Mouse (Mus musculus) retina, embryonic 14.5 days (tissue): ENCODE measurements around the gene Tbc1d7.

ENCODE experiments used
- DNase-seq: peaks from one replicate; pipeline ENCODE4 v3.0.0-alpha.2; 2015; ENCODE audit warnings: low spot score

The Tbc1d7 gene

DNA sequence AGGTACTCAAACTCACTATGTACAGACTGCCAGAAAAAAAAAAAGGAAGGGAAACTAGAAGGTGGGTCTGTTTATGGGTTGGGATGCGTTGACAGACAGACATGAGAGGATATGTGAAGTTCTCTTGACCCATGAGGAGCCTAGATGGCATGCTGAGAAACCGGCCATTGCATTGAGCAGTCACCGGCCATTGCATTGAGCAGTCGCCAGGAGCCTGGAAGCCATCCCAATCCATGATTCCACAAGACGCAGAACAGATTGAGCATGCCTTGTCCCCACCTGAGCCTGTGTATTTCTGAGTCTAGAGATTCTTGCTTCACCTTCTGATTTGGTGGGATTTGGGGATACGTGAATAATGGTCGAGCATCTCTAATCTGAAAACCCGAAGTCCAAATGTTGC is 22.6 kb upstream of the Tbc1d7 start:
- DNase-seq = no peak

DNA sequence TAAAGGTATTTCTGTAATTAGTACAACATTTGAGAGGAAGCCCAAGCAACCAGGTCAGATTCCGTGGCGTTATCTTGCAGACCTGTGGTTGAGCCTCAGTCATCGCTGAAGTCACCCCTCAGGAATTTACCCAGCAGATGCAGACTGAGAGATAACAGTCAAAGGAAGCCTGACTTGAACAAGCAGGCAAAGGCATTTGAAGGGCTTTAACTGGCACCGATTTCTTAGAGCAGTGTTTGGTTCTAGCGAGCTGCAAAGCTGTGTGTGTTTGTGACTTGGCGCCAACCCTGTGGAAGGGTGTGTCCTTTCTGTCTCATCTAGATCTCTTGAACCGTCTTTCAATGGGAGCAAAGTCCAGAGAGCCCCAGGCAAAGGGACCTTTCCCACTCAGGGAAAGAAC is 22.0 kb upstream of the Tbc1d7 start:
- DNase-seq = no peak

DNA sequence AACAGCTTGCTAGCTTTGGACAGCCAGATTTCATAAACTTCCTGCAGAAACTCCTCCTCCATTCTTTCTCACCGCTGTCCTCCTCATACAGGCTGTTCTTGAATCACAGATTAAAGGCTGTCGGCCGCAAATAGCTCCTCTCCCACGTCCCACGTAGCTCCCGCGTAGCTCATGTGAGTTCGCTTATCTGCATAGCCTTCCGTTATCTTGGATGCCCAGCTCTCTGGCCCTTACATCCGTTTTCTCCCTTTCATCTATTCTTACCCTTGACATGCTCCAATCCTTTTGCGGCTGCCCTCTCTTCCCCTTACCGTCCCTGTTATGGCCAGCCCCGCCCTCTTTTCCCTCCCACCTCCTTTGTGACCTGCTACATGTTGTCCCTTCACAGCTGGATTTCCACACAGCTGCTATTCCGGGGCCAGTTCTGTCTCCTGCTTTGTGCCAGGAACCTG is 20.5 kb upstream of the Tbc1d7 start:
- no peak for DNase-seq

DNA sequence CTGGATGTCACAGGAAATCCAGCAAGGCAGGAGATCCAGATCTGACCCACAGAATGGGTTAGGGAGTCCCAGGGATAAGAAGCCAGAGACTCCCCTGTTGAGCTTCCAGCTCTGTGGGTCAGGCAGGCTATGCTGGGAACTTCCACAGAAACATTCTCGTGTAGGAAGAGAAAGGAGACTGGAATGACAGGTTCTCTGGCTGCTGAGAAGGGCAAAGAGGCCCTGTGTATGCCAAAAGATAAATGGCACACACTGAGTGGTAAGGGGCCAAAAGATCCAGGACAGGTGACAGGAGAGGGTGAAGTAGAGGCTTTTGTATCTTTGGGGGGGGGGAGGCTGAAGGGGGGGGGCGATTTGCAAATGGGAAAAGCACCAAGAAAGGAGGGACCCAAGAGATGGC is 20.0 kb upstream of the Tbc1d7 start:
- no peak for DNase-seq

DNA sequence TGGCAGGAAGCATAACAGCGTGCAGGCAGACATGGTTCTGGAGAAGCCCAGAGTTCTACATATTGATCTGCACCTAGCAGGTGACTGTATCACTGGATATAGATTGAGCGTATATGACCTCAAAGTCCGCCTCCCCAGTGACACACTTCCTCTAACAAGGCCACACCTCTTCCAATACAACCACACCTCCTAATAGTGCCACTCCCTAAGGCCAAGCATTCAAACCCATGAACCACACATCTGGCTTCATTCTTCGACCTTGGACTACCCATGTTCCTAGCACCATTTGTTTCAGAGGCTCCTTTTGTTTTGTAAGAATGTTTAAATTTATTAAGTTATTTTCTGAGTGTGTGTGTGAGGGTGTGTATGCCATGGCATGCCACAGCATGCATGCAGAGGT is 16.4 kb upstream of the Tbc1d7 start:
- no peak for DNase-seq

DNA sequence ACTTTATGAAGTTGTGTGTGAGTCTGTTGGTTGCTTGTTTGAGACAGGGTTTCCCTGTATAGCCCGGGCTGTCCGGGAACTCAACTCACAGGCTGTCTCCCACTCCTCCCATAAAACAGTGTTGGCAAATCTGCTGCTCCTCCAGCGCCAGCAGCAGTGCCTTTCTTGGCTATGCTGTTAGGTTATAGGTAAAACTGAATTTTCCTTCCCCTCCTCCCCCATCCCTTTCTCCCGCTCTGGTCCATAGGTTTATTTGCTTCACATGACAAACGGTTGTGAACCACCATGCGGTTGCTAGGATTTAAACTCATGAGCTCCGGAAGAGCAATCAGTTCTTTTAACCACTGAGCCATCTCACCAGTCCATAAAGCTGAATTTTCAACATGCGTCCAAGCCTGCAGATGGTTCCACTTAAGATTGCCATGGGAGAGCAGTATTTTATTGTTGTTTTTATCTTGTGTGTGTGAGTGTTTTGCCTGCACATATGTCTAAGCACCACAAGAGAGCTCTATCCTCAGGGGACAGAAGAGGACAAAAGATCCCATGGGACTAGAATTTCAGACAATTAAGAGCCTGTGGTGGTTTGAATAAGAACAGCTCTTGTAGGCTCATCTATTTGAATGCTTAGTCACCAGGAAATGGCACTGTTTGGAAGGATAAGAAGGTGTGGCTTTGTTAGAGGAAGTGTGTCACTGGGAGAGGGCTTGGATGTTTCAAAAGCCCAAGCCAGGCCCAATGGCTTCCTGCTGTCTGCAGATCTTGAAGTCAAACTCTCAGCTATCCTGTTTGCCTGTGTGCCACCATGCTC is 12.2 kb upstream of the Tbc1d7 start:
- peak; percentile 49 for DNase-seq

DNA sequence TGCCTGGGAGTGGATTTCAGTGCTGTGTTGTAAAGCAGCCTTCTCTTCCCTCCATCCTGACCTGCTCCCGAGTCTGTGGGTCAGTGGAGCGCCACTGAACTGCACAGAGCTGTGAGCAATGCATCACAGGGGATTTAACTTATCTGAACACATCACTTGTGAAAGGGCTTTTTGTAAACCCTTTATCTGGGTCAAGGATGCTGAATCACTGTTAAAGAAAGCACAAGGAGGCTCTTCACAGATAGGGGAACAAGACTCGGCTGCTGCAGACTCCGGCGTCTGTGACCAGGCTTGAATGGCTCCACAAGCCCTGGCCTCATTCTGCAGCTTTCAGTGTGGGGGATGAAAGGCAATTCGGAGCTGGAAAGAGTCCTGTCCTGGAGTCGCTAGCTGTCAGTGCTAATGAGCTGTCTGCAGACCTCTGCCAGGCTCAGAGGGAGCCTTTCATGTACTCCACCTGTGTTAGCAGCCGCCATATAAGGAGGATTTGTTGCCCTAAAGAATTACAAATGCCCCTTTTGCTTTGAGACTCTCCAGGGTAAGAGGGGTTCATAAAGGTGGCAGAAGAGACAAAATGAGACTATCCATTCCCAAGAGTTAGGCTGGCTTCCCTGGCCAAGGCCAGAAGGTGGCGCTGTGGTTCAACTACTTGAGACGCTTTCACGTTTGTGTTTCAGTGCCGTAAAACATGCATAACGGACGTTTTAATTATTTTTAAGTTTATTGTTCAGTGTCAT is 11.3 kb upstream of the Tbc1d7 start:
- DNase-seq = peak; percentile 94

DNA sequence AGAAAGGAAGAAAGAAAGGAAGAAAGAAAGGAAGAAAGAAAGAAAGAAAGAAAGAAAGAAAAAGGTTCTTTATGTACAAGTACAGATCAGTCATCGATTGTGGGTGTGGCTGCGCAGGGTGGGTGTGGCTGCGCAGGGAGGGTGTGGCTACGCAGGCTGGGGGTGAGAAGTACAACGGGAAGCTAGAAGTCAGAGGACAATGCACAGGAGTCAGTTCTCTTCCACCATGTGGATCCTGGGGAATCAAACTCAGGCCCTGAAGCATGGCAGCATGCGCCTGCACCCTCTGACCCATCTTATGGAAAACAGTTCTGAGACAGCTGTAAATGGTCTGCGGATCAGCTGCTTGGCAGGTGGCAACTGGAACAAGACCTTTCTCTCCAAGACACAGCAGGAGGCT is 9.8 kb upstream of the Tbc1d7 start:
- DNase-seq = no peak

DNA sequence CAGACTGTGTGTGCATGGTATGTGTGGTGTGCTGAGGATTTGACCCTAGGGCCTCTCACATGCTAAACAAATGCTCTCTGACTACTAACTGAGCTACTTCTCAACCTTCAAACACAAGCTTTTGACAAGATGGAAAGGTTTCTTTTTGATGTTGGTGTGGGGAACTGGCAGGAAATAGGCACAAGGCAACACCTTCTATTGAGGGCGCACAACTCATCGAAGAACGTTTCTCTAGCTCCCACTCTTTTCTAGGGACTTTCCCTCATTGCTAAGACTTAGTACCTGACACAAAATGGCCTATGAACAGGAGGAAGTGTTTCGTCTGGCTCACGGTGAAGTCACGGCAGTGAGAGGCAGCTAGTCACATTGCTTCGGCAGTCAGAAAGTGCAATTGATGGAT is 6.0 kb upstream of the Tbc1d7 start:
- no peak for DNase-seq

DNA sequence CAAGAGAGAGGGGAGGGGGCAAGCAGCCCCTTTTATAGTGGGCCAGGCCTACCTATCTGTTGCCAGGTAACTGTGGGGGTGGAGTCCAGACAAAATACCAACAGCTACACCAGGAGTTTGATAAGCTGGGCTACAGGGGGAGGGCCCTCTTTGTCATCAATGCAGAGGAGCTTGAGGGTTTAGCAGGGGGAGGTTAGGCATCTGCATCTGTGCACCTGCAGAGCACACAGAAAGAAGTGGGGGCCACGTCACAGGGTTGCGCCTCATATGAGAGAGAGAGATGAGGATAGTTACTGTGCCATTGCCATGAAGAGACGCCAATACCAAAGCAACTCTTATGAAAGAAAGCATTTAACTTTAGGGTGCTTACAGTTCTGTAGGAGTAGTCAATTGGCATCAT is 5.4 kb upstream of the Tbc1d7 start:
- DNase-seq = no peak

DNA sequence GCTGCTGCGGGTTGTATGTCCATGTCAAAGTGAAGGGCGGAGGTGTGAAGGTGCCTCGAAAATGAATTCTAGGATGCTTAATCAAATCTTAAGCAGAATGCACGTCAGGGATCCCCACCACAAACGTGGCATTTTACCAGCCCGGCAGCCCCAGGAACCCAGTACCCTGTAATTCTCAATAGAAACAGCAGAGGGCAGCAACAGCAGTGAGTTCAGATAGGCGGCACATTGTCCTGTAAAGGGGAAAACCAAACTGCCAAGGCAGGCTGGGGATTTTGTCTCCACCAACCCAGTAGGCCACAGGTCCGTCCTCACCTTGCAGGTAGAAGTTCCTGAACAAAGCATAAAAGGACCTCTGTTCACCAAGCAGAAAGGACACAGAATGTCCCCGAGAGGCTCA is 2.0 kb upstream of the Tbc1d7 start:
- peak; percentile 90 for DNase-seq

DNA sequence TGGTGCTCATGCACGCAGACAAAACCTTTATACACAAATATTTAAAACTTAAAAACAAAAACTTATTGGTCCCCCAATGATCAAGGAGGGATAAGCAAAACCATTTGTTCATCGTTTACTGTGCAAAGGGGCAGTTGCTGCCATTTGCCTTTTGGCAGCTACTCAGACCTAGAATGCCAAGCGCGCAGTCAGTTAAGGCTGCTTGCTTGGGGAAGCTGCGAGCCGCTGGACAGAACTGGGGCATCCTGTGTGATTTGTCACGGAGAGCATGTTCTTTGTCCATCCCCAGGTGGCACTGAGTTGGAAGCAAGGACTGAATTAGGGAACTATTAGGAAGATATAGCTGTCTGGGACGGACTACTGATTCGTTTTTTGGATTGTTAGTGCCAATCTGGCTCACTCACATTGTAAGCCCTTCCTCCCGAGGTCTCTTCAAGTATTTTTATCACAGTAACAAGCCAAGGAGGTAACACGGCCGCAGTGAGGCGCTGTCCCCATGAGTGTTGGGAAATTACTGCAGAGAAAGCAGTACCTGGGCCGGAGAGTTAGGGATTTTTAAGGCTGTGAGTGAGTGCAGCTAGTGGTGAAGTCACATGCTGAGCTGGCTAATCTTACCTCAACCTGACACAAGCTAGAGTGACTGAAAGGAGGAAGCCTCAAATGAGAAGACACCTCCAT is 874 bp upstream of the Tbc1d7 start:
- peak; percentile 30 for DNase-seq

DNA sequence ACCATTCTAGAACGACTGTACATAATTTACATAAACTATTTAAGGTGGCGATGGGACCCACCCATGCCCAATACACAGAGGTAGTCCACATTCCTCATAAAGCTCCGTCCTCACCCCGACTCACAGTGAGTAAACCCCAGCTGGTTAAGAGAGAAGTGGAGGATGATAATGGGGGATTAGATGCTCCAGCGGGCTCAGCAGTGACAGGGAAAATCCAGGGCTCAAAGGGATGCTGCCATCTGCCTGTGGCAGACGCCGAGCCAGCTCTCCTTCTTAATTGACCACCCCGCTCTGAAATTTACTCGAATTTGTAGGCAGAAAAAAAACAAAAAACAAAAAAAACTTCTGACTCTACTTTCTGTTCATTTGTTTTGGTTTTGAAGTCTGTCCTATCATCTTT is 3.6 kb downstream of the Tbc1d7 start:
- peak; percentile 35 for DNase-seq

DNA sequence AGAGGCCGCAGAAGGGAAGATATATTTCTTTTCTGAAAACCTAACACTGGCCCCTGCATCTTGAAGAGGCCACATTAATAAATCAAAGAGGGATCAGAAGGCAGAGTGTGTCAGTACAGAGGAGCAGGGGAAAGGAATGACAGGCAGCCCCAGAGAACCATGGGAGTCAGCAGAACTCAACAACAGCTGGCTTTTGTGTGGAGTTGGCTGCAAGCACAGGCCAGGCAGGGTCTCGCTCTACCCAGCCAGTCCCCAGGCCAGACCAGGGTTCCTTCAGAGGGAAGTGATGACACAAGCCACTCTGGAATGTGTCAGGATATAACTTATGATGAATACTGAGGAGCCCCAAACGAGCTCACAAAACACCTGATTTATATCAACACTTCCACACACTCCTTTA is 11.9 kb downstream of the Tbc1d7 start:
- no peak for DNase-seq

DNA sequence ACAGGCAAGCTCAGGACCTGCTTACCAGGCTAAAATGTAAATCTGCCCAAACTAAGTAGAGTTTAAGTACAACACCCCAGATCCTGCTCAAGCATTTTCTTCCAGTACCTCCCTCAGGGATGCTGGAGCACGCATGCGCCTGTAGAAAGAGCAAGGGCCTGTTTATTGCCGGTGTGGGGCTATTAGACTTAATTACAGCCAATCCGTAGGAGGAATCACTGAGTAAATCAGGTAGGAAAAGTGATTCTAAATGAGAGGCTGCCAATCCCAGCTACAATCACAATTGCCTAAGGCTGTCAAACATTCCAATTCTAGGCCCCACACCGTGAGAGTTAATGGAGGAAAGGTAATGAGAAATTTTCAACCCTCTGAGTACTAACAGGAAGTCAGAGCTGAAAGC is 13.0 kb downstream of the Tbc1d7 start:
- DNase-seq = no peak

DNA sequence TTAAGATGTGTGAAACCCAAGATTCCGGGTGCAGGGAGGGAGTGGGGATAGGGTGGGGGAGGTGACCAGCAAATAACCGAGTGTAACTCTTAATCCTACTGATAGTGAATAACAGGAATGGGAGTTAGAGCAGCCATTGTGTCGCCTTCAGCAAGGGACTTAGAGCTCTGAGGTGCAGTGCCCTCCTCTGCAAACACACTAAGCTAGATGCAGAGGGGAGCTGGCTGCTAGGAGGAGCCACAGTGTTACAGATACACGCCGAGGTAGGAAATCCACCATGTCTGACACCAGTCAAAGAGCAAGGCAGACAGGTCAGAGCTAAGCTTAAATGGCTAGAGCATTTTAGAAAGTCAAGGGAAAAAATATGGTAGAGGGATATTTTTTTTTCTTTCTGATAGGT is 13.9 kb downstream of the Tbc1d7 start:
- no peak for DNase-seq

DNA sequence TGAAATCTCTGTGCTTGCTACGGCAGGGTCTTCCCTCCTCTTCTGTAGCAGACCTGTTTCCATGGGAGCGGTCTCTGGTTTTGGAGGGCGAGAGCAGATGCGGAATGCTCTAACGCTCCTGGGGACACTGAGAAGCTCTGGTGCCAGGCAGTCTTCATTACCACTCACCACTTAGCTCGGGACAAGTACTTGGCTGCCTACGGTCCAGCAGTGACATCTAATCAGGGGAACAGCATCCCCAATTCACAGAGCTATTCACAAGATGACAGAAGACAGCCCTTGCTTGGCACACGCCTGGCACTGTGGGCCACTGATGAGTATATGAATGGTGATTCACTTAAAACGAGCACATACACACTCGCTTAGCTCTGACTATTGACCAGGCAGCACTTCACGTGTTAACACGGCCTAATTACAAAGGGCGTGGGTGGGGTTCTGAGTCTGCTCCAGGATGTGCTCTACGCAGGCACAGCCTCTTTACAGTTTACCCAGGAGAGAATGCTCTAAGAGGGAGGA is 19.2 kb downstream of the Tbc1d7 start:
- DNase-seq = no peak

DNA sequence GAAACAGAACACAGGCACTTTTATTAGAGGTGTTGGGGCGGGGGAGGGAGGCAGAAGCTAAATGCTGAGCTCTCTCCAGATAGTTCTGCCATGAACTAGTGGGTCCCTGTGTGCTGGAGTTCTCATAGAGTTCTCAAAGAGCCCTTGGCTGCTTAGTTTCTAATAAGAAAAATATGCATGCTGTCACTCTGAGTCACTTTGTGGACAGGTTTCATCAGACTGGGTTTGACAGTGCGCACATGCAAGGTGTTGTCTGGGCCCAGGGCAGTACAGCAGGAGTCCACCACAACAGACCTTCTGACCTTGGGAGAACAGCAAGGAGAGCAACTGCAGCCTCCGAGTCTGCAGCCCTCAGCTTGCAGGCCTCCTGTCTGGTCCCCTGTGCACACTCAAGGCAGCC is 21.6 kb downstream of the Tbc1d7 start:
- DNase-seq = no peak

DNA sequence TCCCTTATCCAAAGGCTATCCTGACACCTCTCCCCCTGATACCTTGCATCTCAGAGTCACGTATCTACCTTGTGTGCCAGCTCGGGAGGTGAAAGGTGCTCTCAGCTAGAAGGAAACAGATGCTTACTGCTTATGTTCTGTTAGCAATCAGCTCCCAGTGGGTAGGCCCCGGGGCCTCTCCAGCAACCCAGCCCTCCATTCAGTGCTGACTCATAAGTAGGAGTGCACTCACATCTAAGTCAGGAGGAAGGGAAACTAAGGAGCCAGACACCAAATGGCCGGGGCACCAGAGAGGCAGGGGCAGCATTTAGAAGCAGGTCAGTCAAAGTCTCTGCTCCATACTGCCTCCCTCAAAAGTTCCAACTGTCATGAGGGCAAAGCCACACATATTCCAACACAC is 22.6 kb downstream of the Tbc1d7 start:
- DNase-seq = no peak

DNA sequence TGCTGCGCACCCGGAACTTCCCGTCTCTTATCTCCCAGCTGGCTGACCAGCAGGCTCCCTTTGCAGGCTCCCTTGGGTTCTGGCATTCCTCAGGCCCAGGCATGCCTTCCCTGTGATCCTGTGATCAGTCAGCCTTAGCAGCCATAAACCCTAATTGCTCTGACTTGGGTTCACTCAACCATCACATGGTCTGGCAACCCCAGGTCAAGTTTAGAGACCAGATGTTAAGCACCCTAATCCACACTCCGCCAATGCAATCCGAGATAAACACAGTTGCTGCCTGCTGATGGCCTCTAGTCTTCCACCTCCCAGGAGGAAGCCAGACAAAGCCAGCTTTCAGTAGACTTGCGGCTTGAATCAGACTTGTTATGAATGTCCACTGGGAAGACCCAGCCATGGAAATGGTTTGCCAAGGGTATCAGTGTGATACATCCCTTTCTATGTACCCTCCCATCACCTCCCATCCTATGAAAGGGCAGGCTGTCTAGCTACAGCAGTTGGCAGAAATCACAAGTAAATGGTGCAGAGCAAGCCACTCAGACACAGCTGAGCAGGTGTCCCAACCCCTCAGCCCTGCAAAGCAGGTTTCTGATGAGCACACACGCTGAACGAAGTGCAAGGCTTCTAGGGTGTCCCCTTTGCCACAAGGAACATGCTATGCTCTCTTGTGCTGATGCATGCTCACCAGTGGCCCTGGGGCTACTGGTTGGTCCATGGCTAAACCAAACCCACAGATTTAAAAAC is 24.6 kb downstream of the Tbc1d7 start:
- peak; percentile 27 for DNase-seq

DNA sequence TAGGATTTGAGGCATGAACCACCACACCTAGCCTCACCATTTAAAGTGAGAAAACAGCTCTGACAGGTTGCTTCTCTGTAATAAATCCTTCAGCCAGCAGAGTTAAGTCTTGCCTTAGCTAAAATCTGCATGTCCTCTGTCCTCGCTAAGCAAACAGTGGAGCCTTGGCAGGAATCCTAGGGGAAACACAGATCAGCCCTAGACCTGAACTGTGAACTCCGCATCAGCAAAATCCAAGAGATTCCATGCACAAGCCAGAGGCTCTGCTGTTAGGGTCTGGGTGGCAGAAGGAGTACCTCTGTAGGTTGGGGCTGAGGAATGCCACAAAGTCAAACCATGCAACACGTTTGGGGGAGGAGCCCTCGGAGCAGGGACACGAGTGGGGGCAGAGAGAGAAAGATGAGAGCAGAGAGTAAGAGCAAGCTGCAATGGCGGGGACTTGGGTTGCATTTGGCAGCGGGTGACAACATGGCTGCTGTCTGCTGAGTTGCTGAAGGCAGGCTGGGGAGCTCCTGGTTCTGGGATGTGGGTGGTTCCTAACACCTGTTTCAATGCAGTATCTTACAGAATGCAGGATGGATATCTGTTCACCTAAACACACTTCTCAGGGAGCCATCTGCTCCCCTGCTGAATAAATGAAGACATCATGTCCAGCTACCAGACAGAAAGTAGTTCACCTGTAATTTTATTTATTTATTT is 26.4 kb downstream of the Tbc1d7 start:
- no peak for DNase-seq

DNA sequence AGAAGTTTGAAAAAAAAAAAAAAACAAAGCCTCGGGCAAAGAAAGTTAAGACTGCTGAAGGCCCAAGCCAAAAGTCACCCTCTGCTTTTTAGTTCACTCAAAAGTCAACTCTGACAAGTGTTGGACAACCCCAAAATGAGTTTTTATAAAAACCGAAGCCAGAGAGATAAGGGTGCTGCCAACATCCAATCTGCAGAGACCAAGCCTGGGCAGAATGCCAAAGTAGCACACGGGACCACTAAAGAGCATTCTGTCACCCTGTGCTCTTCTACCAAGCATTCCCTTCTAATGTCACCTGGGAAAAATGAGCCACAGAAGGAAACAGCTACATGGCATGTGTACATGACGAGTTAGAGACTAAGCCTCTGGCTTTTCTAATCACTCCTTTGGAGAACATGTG is 36.8 kb downstream of the Tbc1d7 start:
- DNase-seq = no peak
